Mouse (Mus musculus): ENCODE measurements around the gene Map1b.

Gene Map1b

DNA sequence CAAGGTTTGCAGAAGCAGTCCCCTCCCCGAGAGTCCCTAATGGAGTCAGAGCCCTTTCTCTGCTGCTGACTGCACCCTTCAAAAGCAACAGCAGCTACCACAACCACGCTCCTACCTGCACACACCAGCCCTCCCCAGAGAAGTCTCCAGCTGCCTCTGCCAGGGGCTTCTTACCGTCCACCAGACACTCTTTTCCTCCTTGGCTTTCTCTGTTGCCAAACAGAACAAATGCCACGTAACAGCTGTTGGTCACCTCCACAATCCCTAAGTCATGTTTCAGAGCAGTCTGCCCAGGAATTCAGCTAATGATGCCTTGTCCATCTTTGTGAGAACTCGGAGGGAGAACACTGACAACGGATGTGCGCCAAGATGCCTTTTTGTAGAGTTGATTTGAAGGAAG lies 69.3 kb downstream of the Map1b start:
- no peak for DNase-seq (ENCODE audit: low spot score)

GRCm38 (mm10) chr13:99444880-99445279 lies 71.5 kb downstream of the Map1b start:
- DNase-seq (ENCODE audit: low spot score): no peak

- no peak for DNase-seq (ENCODE audit: low spot score)
Observed at GRCm38 (mm10) chr13:99444431-99444871, 71.9 kb downstream of the Map1b start.

DNA sequence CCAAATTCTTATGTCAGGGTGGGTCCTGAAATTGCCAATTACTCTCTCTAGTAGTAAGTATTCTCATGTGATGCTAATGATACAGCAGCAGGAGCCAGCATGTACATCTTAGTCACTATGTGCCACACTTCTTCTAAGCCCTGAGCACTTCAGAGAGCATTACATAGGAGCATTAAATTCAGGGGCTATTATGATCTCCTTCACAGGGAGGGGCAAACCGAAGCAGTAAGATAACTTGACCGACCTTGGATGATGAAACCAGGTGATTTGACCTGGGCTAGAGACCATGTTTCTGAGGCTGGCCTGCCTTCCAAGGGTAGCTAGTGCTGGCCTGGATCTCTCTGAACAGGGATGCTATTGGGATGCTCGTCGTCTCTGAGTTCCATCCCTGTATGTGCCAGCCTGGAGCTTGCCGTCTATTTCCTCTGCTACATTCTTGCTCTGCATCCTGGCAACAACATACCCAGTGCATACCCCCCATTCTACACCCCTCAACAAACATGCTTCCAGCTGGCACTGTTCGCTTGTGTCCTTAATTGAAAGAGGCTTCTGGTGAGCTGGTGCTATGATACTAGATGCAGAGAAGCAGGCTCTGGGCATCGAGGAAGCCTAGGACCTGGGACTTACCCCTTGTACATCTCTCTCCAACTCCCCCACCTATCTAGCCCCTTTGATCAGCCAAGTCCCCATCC lies 72.7 kb downstream of the Map1b start:
- no peak for DNase-seq (ENCODE audit: low spot score)

- DNase-seq (ENCODE audit: low spot score): no peak
Observed at GRCm38 (mm10) chr13:99442434-99443249, 73.7 kb downstream of the Map1b start.

- peak; percentile 3 for DNase-seq (ENCODE audit: low spot score)
Observed at GRCm38 (mm10) chr13:99441700-99442433, 74.5 kb downstream of the Map1b start.

DNA sequence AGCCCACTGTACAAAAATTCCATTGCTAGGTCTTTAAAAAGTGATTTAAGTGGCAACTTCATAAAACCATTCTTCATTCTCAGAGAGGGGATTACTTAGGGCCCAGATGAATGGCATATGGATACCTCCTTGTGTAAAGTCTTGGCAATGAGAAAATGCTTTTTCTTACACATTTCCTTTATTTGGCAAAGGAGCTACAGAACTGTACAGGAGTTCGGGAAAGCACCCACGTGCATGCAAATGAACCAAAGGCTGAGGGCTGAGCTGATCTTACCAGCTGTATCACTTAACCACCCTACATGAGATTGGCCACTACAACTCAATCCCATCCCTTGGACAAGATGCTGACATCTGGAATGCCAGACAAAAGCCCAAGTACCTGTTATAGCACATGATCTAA lies 76.1 kb downstream of the Map1b start:
- no peak for DNase-seq (ENCODE audit: low spot score)

DNA sequence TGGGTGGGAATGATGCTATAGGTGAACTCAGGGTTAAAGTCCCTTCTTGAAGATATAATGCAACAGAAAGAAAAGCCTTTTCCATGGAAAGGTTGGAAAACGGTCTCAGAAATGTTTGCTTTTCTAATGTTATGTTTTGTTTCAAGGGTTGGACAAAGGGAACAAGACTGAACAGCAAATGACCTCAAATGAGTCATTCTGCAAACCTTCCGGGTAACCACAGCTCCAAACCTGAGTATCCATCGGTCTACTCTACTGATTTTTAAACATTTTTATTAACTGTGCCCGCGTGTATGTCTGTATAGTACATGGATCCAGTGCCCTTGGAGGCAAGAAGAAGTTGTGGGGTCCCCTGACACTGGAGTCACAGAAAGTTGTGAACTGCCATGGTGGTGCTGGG lies 77.0 kb downstream of the Map1b start:
- DNase-seq (ENCODE audit: low spot score): no peak

DNA sequence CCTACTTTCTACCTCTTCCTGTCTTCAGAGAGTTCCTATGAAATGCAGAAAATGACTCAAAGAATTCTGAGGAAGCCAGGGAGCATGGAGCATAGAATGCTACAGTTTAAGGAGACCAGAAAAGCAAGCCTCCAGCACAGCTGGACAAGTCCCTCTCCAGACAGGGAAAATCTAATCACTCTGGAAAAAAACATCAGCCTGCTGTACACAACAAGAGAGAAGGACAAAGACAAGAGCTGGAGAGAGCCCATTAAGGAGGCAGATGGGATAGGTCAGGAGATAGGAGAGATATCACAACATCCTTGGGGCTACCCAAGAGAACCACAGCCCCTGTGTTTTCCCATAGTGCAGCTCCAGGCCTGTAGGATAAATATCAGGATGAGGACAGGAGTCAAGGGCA lies 79.3 kb downstream of the Map1b start:
- no peak for DNase-seq (ENCODE audit: low spot score)

GRCm38 (mm10) chr13:99434494-99434893 lies 81.8 kb downstream of the Map1b start:
- no peak for DNase-seq (ENCODE audit: low spot score)

GRCm38 (mm10) chr13:99433068-99434008 lies 83.0 kb downstream of the Map1b start:
- no peak for DNase-seq (ENCODE audit: low spot score)

- no peak for DNase-seq (ENCODE audit: low spot score)
Observed at GRCm38 (mm10) chr13:99423581-99423980, 92.8 kb downstream of the Map1b start.

DNA sequence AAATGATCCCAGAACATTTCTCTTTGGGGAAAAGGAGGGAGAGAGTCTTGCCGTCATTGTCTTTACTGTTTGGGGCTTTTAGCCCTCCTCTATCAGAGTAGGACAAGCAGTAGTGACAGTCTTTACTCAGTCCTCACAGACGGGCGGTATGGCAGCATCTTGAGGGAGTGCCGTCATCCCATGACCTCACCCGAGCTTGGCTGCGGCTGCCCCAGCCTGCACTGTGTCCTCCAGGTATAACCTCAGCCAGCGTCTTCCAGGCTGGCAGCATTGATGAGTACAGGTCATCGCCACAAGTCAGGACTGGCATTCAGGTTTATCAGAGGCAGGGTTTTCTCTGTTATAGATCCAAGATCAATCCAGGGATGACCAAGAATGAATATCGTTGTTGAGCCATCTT lies 99.7 kb downstream of the Map1b start:
- no peak for DNase-seq (ENCODE audit: low spot score)

GRCm38 (mm10) chr13:99414352-99414742 lies 102.0 kb downstream of the Map1b start:
- no peak for DNase-seq (ENCODE audit: low spot score)

DNA sequence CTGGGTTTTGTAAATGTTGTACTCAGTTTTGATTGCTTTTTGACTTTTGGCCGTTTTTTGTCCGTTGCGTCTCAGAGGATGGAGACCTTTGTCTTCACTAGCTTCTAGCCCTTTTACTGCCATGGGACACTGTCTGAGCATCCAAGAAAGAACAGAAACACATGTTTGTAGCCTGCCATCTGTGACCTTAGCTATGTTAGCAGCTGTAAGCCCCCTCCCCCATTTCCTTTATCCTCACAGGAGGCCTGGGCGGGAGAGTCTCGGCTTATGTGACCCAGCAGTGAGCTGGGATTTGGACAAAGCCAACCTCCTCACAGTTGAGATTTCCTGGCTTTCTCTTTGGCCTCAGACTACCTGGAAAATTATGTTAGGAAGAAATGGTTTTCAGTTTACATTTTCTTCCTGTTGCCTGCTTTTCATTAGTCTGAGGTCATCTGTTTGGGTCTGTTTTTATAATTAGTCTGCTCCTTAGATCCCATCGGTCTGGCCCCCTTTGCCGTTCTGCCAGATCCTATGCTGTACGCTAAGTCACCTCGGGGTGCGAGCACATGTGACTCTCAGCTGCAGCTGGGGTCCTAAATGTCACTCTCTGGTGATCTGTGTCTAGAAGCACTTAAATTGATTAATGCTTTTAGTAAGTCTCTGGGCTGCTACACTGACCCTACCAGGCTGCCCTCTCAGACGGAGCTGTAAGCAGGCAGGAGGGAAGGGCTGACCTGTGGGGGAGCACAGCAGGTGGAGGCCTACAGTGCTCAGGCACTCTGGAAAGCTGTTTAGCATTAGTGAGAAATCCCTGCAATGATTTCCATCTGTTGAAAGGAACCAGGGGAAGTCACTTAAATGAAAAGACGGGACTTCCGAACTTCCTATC lies 102.6 kb downstream of the Map1b start:
- DNase-seq (ENCODE audit: low spot score): no peak

DNA sequence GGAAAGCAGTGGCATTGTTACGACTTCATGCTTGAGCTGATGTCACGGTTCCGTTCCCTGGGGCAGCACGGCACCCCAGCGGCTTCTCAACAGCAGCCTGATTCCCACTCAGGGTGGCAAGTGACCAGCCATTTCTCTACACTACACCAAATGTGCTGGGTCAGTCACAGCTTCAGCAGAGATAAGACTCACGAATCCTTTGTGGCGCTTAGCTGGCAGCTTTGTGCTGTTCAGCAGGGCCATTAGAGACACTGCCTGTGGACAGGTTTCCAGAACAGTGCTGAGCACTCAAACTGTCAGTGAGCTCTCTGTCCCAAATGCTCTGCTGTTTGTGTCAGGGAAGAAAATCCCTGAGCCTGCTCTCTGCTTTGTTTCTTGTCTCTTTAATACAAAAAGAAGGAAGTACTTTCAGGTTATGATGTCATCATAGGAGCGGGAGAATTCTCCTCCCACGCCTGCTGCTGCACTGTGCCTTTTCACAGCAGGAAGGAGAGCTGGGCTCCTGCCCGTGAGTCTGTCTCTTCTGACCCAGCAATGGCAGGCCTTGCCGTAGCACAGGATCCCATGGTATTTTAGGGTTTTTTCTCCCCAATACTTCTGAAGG lies 103.8 kb downstream of the Map1b start:
- DNase-seq (ENCODE audit: low spot score): no peak

- DNase-seq (ENCODE audit: low spot score): no peak
Observed at GRCm38 (mm10) chr13:99411761-99412160, 104.6 kb downstream of the Map1b start.

- no peak for DNase-seq (ENCODE audit: low spot score)
Observed at GRCm38 (mm10) chr13:99410611-99411515, 105.5 kb downstream of the Map1b start.

- no peak for DNase-seq (ENCODE audit: low spot score)
Observed at GRCm38 (mm10) chr13:99409216-99409615, 107.1 kb downstream of the Map1b start.

All from adipocyte (in vitro differentiated cells).